Mouse (Mus musculus): ENCODE measurements around the gene Nrm.

The Nrm gene

GRCm38 (mm10) chr17:35866911-35867890 is 6.1 kb downstream of the Nrm start:
- no peak for DNase-seq (ENCODE audit: low spot score in 2 of 2)

GRCm38 (mm10) chr17:35868165-35868820 is 7.2 kb downstream of the Nrm start:
- no peak for DNase-seq (ENCODE audit: low spot score in 2 of 2)

GRCm38 (mm10) chr17:35868961-35869345 is 7.8 kb downstream of the Nrm start:
- DNase-seq (ENCODE audit: low spot score in 2 of 2): no peak

GRCm38 (mm10) chr17:35869346-35870067 is 8.4 kb downstream of the Nrm start:
- DNase-seq (ENCODE audit: low spot score in 2 of 2): no peak

GRCm38 (mm10) chr17:35870151-35870883 is 9.2 kb downstream of the Nrm start:
- no peak for DNase-seq (ENCODE audit: low spot score in 2 of 2)

GRCm38 (mm10) chr17:35870884-35871696 is 10.0 kb downstream of the Nrm start:
- DNase-seq (ENCODE audit: low spot score in 2 of 2): no peak

GRCm38 (mm10) chr17:35873774-35874519 is 12.8 kb downstream of the Nrm start:
- DNase-seq (ENCODE audit: low spot score in 2 of 2): peak; percentile 68 to 72

GRCm38 (mm10) chr17:35874721-35875120 is 13.6 kb downstream of the Nrm start:
- DNase-seq (ENCODE audit: low spot score in 2 of 2): peak; percentile 55 to 62

- DNase-seq (ENCODE audit: low spot score in 2 of 2): peak; percentile 94
These were observed 18.3 kb downstream of the Nrm start, which contains the start of gene Dhx16 for GRCm38 (mm10) chr17:35879245-35880057. TSS of gene Dhx16 (plus strand) at chr17:35879819.

GRCm38 (mm10) chr17:35882924-35883323 is 21.8 kb downstream of the Nrm start:
- DNase-seq (ENCODE audit: low spot score in 2 of 2): no peak

GRCm38 (mm10) chr17:35883777-35884176 is 22.7 kb downstream of the Nrm start:
- no peak for DNase-seq (ENCODE audit: low spot score in 2 of 2)

GRCm38 (mm10) chr17:35887725-35888124 is 26.6 kb downstream of the Nrm start:
- DNase-seq (ENCODE audit: low spot score in 2 of 2): no peak

- DNase-seq (ENCODE audit: low spot score in 2 of 2): peak; percentile 86 to 87
These were observed 35.9 kb downstream of the Nrm start, which contains the start of gene 2310061I04Rik for GRCm38 (mm10) chr17:35896781-35897643. TSS of gene 2310061I04Rik (minus strand) at chr17:35897431.

GRCm38 (mm10) chr17:35897644-35898573 is 36.8 kb downstream of the Nrm start:
- DNase-seq (ENCODE audit: low spot score in 2 of 2): no peak

GRCm38 (mm10) chr17:35900636-35901035 is 39.5 kb downstream of the Nrm start:
- no peak for DNase-seq (ENCODE audit: low spot score in 2 of 2)

GRCm38 (mm10) chr17:35903343-35903991 is 42.3 kb downstream of the Nrm start:
- no peak for DNase-seq (ENCODE audit: low spot score in 2 of 2)
